Mouse (Mus musculus) heart, embryonic 13.5 days (tissue): Measurements from ENCODE around the gene Mrpl53. TPM values are rescaled to one million over a fixed set of nuclear protein-coding genes. Genes with fewer than 3 reads are reported as not detected.

Experiments used
- ATAC-seq: fragments of 200-750 bp; cut with Nextera tagmentation; 2 replicates; pipeline ENCODE4 v1.8.0; 2017; ENCODE audit warnings: moderate TSS enrichment; ENCODE audit not compliant: insufficient number of reproducible peaks, low FRiP score, low TSS enrichment; ENCODE audit errors: extremely low read depth
- H3K27ac ChIP-seq: fragments of 300-500 bp; sonication (generic); replicated peaks from 2 replicates; pipeline ENCODE4 v1.5.1; 2015; ENCODE audit warnings: moderate library complexity, mild to moderate bottlenecking, inconsistent platforms
- H3K27me3 ChIP-seq: fragments of 300-500 bp; sonication (generic); replicated peaks from 2 replicates; pipeline ENCODE4 v1.6.1; 2015; ENCODE audit warnings: mild to moderate bottlenecking, inconsistent platforms
- H3K36me3 ChIP-seq: fragments of 300-500 bp; sonication (generic); 2 replicates; pipeline ENCODE4 v1.6.1; 2015; ENCODE audit warnings: mild to moderate bottlenecking, inconsistent platforms
- H3K4me1 ChIP-seq: fragments of 300-500 bp; sonication (generic); 2 replicates; pipeline ENCODE4 v1.6.1; 2015; ENCODE audit warnings: inconsistent platforms
- H3K4me2 ChIP-seq: fragments of 300-500 bp; sonication (generic); 2 replicates; pipeline ENCODE4 v1.6.1; 2015; ENCODE audit warnings: inconsistent platforms, mild to moderate bottlenecking, moderate library complexity
- H3K4me3 ChIP-seq: fragments of 300-500 bp; sonication (generic); 2 replicates; pipeline ENCODE4 v1.5.1; 2015; ENCODE audit warnings: moderate library complexity, mild to moderate bottlenecking, inconsistent platforms
- H3K9ac ChIP-seq: fragments of 300-500 bp; sonication (generic); 2 replicates; pipeline ENCODE4 v1.6.1; 2015; ENCODE audit warnings: inconsistent platforms, mild to moderate bottlenecking, moderate library complexity
- H3K9me3 ChIP-seq: fragments of 300-500 bp; sonication (generic); 2 replicates; pipeline ENCODE4 v1.6.1; 2016; ENCODE audit warnings: inconsistent platforms
- WGBS: fragments of 180-500 bp; shearing (Covaris S2); methylation state at CpG from one replicate; pipeline ENCODE4 v1.1.7; 2015; ENCODE audit warnings: mixed read lengths; 5-methylcytosine and 5-hydroxymethylcytosine counted together
- polyA plus RNA-seq: library from polyadenylated mRNA; unstranded; fragments of >200 nt; fragmentation: Nextera tagmentation; extraction: Ambion mirVana; gene quantifications from 2 replicates; pipeline ENCODE4 v1.2.1, GENCODE M21; 2015

The Mrpl53 gene
- 134 and 176 TPM in 2 replicates for polyA plus RNA-seq

- H3K27ac ChIP-seq: peak within 1 kb of the TSS; percentile 87
- H3K4me1 ChIP-seq: peaks cover 34% of the 10 kb centered on the region
- no peaks in the 10 kb centered on the region for H3K9me3 ChIP-seq
- peak within 1 kb of the TSS; percentile 97 for H3K9ac ChIP-seq
- H3K4me3 ChIP-seq: peak within 1 kb of the TSS; percentile 92
- WGBS: under 1% methylated on average over 76 of the region's 76 CpGs
- peak within 1 kb of the TSS; percentile 94 for H3K4me2 ChIP-seq
- H3K27me3 ChIP-seq: no peaks in the 10 kb centered on the region
- peaks cover 37% of the 10 kb centered on the region for H3K36me3 ChIP-seq
- ATAC-seq: peak; percentile 62
Measured at GRCm38 (mm10) chr6:83108762-83109668, at the start of gene Mrpl53. Gene Mrpl53 (plus strand): TSS chr6:83109040.

- Histone ChIP-seq H3K4me3 (no peak overlapping the region), H3K27me3 (peaks cover 100% of the 10 kb centered on the region)
Measured at GRCm38 (mm10) chr6:83065995-83066394, 42.8 kb upstream of the Mrpl53 start.

GRCm38 (mm10) chr6:83066441-83066840, 42.4 kb upstream of the Mrpl53 start:
- Histone ChIP-seq H3K4me1 (peaks cover 28% of the 10 kb centered on the region), H3K9ac (no peak overlapping the region)
- WGBS: 29% methylated on average over 6 of the region's 6 CpGs

More at GRCm38 (mm10) chr6:83065995-83066394, 42.8 kb upstream of the Mrpl53 start:
- Histone ChIP-seq H3K36me3 (no peaks in the 10 kb centered on the region), H3K4me2 (no peak overlapping the region), H3K27ac (no peak overlapping the region), H3K4me1 (peaks cover 24% of the 10 kb centered on the region), H3K9me3 (no peaks in the 10 kb centered on the region), H3K9ac (no peak overlapping the region)
- WGBS: 37% methylated on average over 8 of the region's 8 CpGs
- ATAC-seq: no peak

GRCm38 (mm10) chr6:83068221-83068620, 40.6 kb upstream of the Mrpl53 start:
- Histone ChIP-seq H3K27me3 (peaks cover 100% of the 10 kb centered on the region), H3K9me3 (no peaks in the 10 kb centered on the region), H3K36me3 (no peaks in the 10 kb centered on the region), H3K4me1 (peaks cover 28% of the 10 kb centered on the region), H3K4me3 (peak overlapping the region; percentile 43), H3K4me2 (peak overlapping the region; percentile 61), H3K27ac (no peak overlapping the region), H3K9ac (no peak overlapping the region)
- no peak for ATAC-seq
- 7% methylated on average over 8 of the region's 8 CpGs for WGBS

More at GRCm38 (mm10) chr6:83066441-83066840, 42.4 kb upstream of the Mrpl53 start:
- H3K36me3 ChIP-seq: no peaks in the 10 kb centered on the region
- ATAC-seq: no peak
- H3K9me3 ChIP-seq: no peaks in the 10 kb centered on the region
- no peak overlapping the region for H3K4me2 ChIP-seq
- H3K27ac ChIP-seq: no peak overlapping the region
- H3K27me3 ChIP-seq: peaks cover 100% of the 10 kb centered on the region
- no peak overlapping the region for H3K4me3 ChIP-seq

- Histone ChIP-seq H3K27me3 (peaks cover 100% of the 10 kb centered on the region), H3K36me3 (no peaks in the 10 kb centered on the region), H3K9ac (peak overlapping the region; percentile 40; the same call in 1 of the 2 replicates), H3K27ac (no peak overlapping the region), H3K9me3 (no peaks in the 10 kb centered on the region), H3K4me3 (peak overlapping the region; percentile 43), H3K4me2 (peak overlapping the region; percentile 61), H3K4me1 (peaks cover 28% of the 10 kb centered on the region)
- under 1% methylated on average over 81 of the region's 81 CpGs for WGBS
- ATAC-seq: no peak
Measured at GRCm38 (mm10) chr6:83068706-83069487, 39.9 kb upstream of the Mrpl53 start.

- Histone ChIP-seq H3K4me3 (peak overlapping the region; percentile 43), H3K9me3 (no peaks in the 10 kb centered on the region), H3K9ac (no peak overlapping the region), H3K36me3 (no peaks in the 10 kb centered on the region), H3K4me1 (peaks cover 28% of the 10 kb centered on the region), H3K27me3 (peaks cover 100% of the 10 kb centered on the region), H3K4me2 (peak overlapping the region; percentile 61), H3K27ac (no peak overlapping the region)
- 3% methylated on average over 67 of the region's 69 CpGs for WGBS
- no peak for ATAC-seq
Measured at GRCm38 (mm10) chr6:83069488-83070246, 39.2 kb upstream of the Mrpl53 start.

- no peak for ATAC-seq
- 0% methylated on average over 10 of the region's 10 CpGs for WGBS
- H3K4me2 ChIP-seq: peak within 1 kb of the TSS; percentile 61
- H3K27me3 ChIP-seq: peaks cover 100% of the 10 kb centered on the region
- H3K4me1 ChIP-seq: peaks cover 28% of the 10 kb centered on the region
- H3K9me3 ChIP-seq: no peaks in the 10 kb centered on the region
- H3K4me3 ChIP-seq: peak within 1 kb of the TSS; percentile 43
- 0 out of 2 replicates have a peak within 1 kb of the TSS, but pooled peaks have one; percentile 40 for H3K9ac ChIP-seq
- H3K27ac ChIP-seq: no peak within 1 kb of the TSS
- no peaks in the 10 kb centered on the region for H3K36me3 ChIP-seq
Measured at GRCm38 (mm10) chr6:83070247-83070310, 38.8 kb upstream of the Mrpl53 start, which contains the start of gene Tlx2. Gene Tlx2 (minus strand): TSS chr6:83070293.

GRCm38 (mm10) chr6:83070311-83071219, 38.3 kb upstream of the Mrpl53 start:
- Histone ChIP-seq H3K27ac (no peak overlapping the region), H3K4me1 (peaks cover 28% of the 10 kb centered on the region), H3K9ac (no peak overlapping the region), H3K36me3 (no peaks in the 10 kb centered on the region), H3K27me3 (peaks cover 100% of the 10 kb centered on the region), H3K4me3 (peak overlapping the region; percentile 43), H3K9me3 (no peaks in the 10 kb centered on the region), H3K4me2 (peak overlapping the region; percentile 47)
- ATAC-seq: no peak
- whole genome bisulfite sequencing: under 1% methylated on average over 55 of the region's 58 CpGs

- Histone ChIP-seq H3K27ac (no peak overlapping the region), H3K9me3 (no peaks in the 10 kb centered on the region), H3K4me3 (peak overlapping the region; percentile 43), H3K27me3 (peaks cover 100% of the 10 kb centered on the region), H3K4me1 (peaks cover 28% of the 10 kb centered on the region), H3K36me3 (no peaks in the 10 kb centered on the region), H3K4me2 (peak overlapping the region; percentile 20; the same call in 1 of the 2 replicates), H3K9ac (no peak overlapping the region)
- WGBS: 4% methylated on average over 24 of the region's 24 CpGs
- no peak for ATAC-seq
Measured at GRCm38 (mm10) chr6:83071220-83071619, 37.6 kb upstream of the Mrpl53 start.

GRCm38 (mm10) chr6:83074979-83075378, 33.9 kb upstream of the Mrpl53 start:
- peaks cover 77% of the 10 kb centered on the region for H3K27me3 ChIP-seq
- H3K4me1 ChIP-seq: peaks cover 25% of the 10 kb centered on the region
- H3K4me2 ChIP-seq: no peak overlapping the region
- no peak overlapping the region for H3K9ac ChIP-seq
- peaks cover 3% of the 10 kb centered on the region for H3K36me3 ChIP-seq
- no peaks in the 10 kb centered on the region for H3K9me3 ChIP-seq
- WGBS: 12% methylated on average over 2 of the region's 2 CpGs
- H3K4me3 ChIP-seq: no peak overlapping the region
- H3K27ac ChIP-seq: no peak overlapping the region
- no peak for ATAC-seq
